ENCODE assay signal across 8 mouse cellular contexts in the genomic region with DNA sequence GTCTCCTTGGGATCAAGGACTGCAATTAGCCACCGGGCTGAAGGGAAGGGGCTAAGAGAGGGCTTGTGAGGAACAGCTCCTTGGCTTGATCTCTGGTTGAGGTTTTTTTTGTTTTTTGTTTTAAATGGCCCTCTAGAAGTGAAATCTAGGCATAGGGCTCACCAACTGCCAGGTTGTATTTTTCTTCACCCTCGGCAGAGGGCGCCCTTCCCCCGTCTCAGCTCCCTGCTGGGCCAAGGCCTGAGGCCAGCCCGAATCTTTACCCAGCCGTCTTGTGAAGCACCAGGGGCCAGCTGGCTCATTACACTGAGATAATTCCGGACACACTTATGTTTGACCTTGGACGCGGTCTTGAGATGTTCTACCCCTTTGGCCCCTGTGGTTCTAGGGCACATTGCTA. TPM values are rescaled to one million over a fixed set of nuclear protein-coding genes. Genes with fewer than 3 reads are reported as not detected.
A peak's percentile ranks its signal among the peaks of the same experiment; 100 is the strongest.
DNase-seq lines count a peak whose midpoint lies in the region; ATAC-seq and TF ChIP-seq lines count a peak whose summit lies in the region.

No protein-coding gene starts in this region.

- peak; percentile 41; the same call in 1 of the 2 replicates for ATAC-seq in heart, embryonic 15.5 days (replicated peaks; ENCODE audit: insufficient number of reproducible peaks, insufficient read depth, low FRiP score, low read depth)
- ATAC-seq in liver, embryonic 16.5 days (ENCODE audit: low read depth), result no peak
- ATAC-seq in neural tube, embryonic 12.5 days (ENCODE audit: low FRiP score, low read depth), result peak; percentile 71

- TF ChIP-seq POLR2A in testis, adult 2 months (IDR thresholded peaks at IDR 0.05; ENCODE audit: control insufficient read depth, low read depth, low read length), result no peak

- DNase-seq in CD8-positive naive resting alpha-beta T cell, adult 2 months (ENCODE audit: low read depth in 2 of 2, low spot score in 2 of 2), result peak; percentile 37 to 66
- peak; percentile 72 for DNase-seq in brain, adult 2 months (ENCODE audit: low read depth, low spot score)
- DNase-seq in fibroblast of lung, adult 2 months (ENCODE audit: low read depth), result peak; percentile 48
- peak; percentile 90 for DNase-seq in kidney, postnatal 10 days

- peak overlapping the region; percentile 32; the same call in 1 of the 2 replicates for H3K4me3 ChIP-seq in heart, embryonic 15.5 days
- no peak overlapping the region for H3K4me3 ChIP-seq in liver, embryonic 16.5 days (ENCODE audit: low read depth, low read length)
- no peak overlapping the region for H3K4me3 ChIP-seq in neural tube, embryonic 12.5 days
- H3K4me3 ChIP-seq in testis, adult 2 months (ENCODE audit: control insufficient read depth, low read depth, low read length), result peak overlapping the region; percentile 33

- H3K36me3 ChIP-seq in heart, embryonic 15.5 days, result no peaks in the 10 kb centered on the region
- no peaks in the 10 kb centered on the region for H3K36me3 ChIP-seq in liver, embryonic 16.5 days (ENCODE audit: control insufficient read depth, insufficient read depth)
- H3K36me3 ChIP-seq in neural tube, embryonic 12.5 days, result no peaks in the 10 kb centered on the region
- H3K36me3 ChIP-seq in testis, adult 2 months (ENCODE audit: control insufficient read depth, insufficient read depth, low read length), result no peaks in the 10 kb centered on the region

- peak overlapping the region; percentile 86 for H3K27ac ChIP-seq in heart, embryonic 15.5 days
- H3K27ac ChIP-seq in liver, embryonic 16.5 days (ENCODE audit: low read length), result no peak overlapping the region
- H3K27ac ChIP-seq in neural tube, embryonic 12.5 days, result no peak overlapping the region
- no peak overlapping the region for H3K27ac ChIP-seq in testis, adult 2 months (ENCODE audit: control insufficient read depth, insufficient read depth, low read depth, low read length)

- WGBS in heart, embryonic 15.5 days, result 4% methylated on average over 9 of the region's 9 CpGs
- 16% methylated on average over 9 of the region's 9 CpGs for WGBS in liver, embryonic 16.5 days (ENCODE audit: insufficient replicate concordance)
- 9% methylated on average over 9 of the region's 9 CpGs for WGBS in neural tube, embryonic 12.5 days

- no peak overlapping the region for H3K9ac ChIP-seq in heart, embryonic 15.5 days
- no peak overlapping the region for H3K9ac ChIP-seq in liver, embryonic 16.5 days (ENCODE audit: low read depth, low read length)
- H3K9ac ChIP-seq in neural tube, embryonic 12.5 days, result no peak overlapping the region

- no peaks in the 10 kb centered on the region for H3K9me3 ChIP-seq in heart, embryonic 15.5 days (replicated peaks)
- no peaks in the 10 kb centered on the region for H3K9me3 ChIP-seq in liver, embryonic 16.5 days (replicated peaks; ENCODE audit: control insufficient read depth, low read length)
- H3K9me3 ChIP-seq in neural tube, embryonic 12.5 days, result no peaks in the 10 kb centered on the region

- H3K27me3 ChIP-seq in heart, embryonic 15.5 days, result no peaks in the 10 kb centered on the region
- H3K27me3 ChIP-seq in liver, embryonic 16.5 days (ENCODE audit: control insufficient read depth, insufficient read depth, low read depth, low read length), result no peaks in the 10 kb centered on the region
- no peaks in the 10 kb centered on the region for H3K27me3 ChIP-seq in neural tube, embryonic 12.5 days (replicated peaks)
- no peaks in the 10 kb centered on the region for H3K27me3 ChIP-seq in testis, adult 2 months (ENCODE audit: control insufficient read depth, insufficient read depth, low read length)

- H3K4me1 ChIP-seq in heart, embryonic 15.5 days (replicated peaks), result peaks cover 26% of the 10 kb centered on the region
- no peaks in the 10 kb centered on the region for H3K4me1 ChIP-seq in liver, embryonic 16.5 days (ENCODE audit: control insufficient read depth, low read depth, low read length)
- 0 out of 2 replicates have a peak, but pooled peaks cover 3% of the 10 kb centered on the region for H3K4me1 ChIP-seq in neural tube, embryonic 12.5 days
- peaks cover 12% of the 10 kb centered on the region for H3K4me1 ChIP-seq in testis, adult 2 months (ENCODE audit: control insufficient read depth, insufficient read depth, low read length)

- H3K4me2 ChIP-seq in heart, embryonic 15.5 days, result peak overlapping the region; percentile 66
- 0 out of 2 replicates have a peak overlapping the region, but pooled peaks have one; percentile 30 for H3K4me2 ChIP-seq in liver, embryonic 16.5 days (ENCODE audit: low read depth, low read length)
- H3K4me2 ChIP-seq in neural tube, embryonic 12.5 days (replicated peaks), result peak overlapping the region; percentile 52

- TF ChIP-seq CTCF in testis, adult 2 months (IDR thresholded peaks at IDR 0.05; ENCODE audit: control insufficient read depth, insufficient read depth, insufficient replicate concordance, low read depth, low read length), result peak; percentile 85

RNA-seq across cellular contexts. Expression of a gene that starts 47.5 kb away (rescaled TPM):
- 2.9 and 3.5 TPM in 2 replicates for polyA plus RNA-seq in heart, embryonic 15.5 days (2015; fragmentation: Nextera tagmentation; extraction: Ambion mirVana)
- 1.5 TPM in 2 replicates for polyA plus RNA-seq in liver, embryonic 16.5 days (2015; fragmentation: Nextera tagmentation; extraction: Ambion mirVana)
- polyA plus RNA-seq in neural tube, embryonic 12.5 days (2016; fragmentation: Nextera tagmentation; extraction: Ambion mirVana), result 5.7 and 6.0 TPM in 2 replicates
- polyA plus RNA-seq in testis, adult 2 months (2012; rRNA removed), result 2.9 and 4.0 TPM in 2 replicates

Comparison
In these comparisons a context has a peak if more than half of its experiments do, and no peak if none do; other contexts are left out.
1. H3K4me3 ChIP-seq: peak in heart, embryonic 15.5 days (single experiment) and testis, adult 2 months (single experiment); none in liver, embryonic 16.5 days (single experiment) and neural tube, embryonic 12.5 days (single experiment).
2. Peak in every context shown above with its lines, with median percentiles within 50 percentile points of each other: DNase-seq and H3K4me2 ChIP-seq.